In genomic region chr11:120242726-120243530, GRCm38 (mm10) we compare ENCODE assay signal across 10 mouse cellular contexts. TPM values are rescaled to one million over a fixed set of nuclear protein-coding genes. Genes with fewer than 3 reads are reported as not detected.
DNase-seq lines count a peak whose midpoint lies in the region; ATAC-seq lines count a peak whose summit lies in the region.
"Had no signal": no experiment of that assay in that cellular context is flagged by ENCODE, and none has a peak within 500 bp of the region (broad histone marks: within the 10 kb centered on the region; RNA-seq: fewer than 3 reads in every experiment).

No protein-coding gene starts in this region.

- no peaks in the 10 kb centered on the region for H3K36me3 ChIP-seq in forebrain, embryonic 15.5 days
- H3K36me3 ChIP-seq in limb, embryonic 11.5 days (ENCODE audit: control insufficient read depth, insufficient read depth, low read length), result no peaks in the 10 kb centered on the region; the same call in 1 of the 2 replicates

- H3K9me3 ChIP-seq in forebrain, embryonic 15.5 days, result no peaks in the 10 kb centered on the region
- no peaks in the 10 kb centered on the region for H3K9me3 ChIP-seq in limb, embryonic 11.5 days (ENCODE audit: control insufficient read depth, low read length)

- no peak for ATAC-seq in forebrain, embryonic 15.5 days (replicated peaks)
- ATAC-seq in limb, embryonic 11.5 days (ENCODE audit: insufficient number of reproducible peaks, low FRiP score, low TSS enrichment, low read depth), result no peak
- no peak for ATAC-seq in CD4-positive, CD25-positive, alpha-beta regulatory T cell, adult 4 months

- H3K27me3 ChIP-seq in forebrain, embryonic 15.5 days, result no peaks in the 10 kb centered on the region
- no peaks in the 10 kb centered on the region for H3K27me3 ChIP-seq in limb, embryonic 11.5 days (ENCODE audit: control insufficient read depth, insufficient read depth, low read length)

- no peak overlapping the region for H3K4me3 ChIP-seq in forebrain, embryonic 15.5 days
- H3K4me3 ChIP-seq in limb, embryonic 11.5 days (ENCODE audit: low read depth, low read length), result no peak overlapping the region

- H3K4me1 ChIP-seq in forebrain, embryonic 15.5 days, result peaks cover 80% of the 10 kb centered on the region
- H3K4me1 ChIP-seq in limb, embryonic 11.5 days (ENCODE audit: control insufficient read depth, insufficient read depth, low read length), result peaks cover 78% of the 10 kb centered on the region

- H3K4me2 ChIP-seq in forebrain, embryonic 15.5 days (replicated peaks), result peak overlapping the region; percentile 8
- H3K4me2 ChIP-seq in limb, embryonic 11.5 days (ENCODE audit: low read depth, severe bottlenecking), result peak overlapping the region; percentile 38

- peak; percentile 76 for DNase-seq in adrenal gland, postnatal 10 days
- no peak for DNase-seq in adrenal gland, adult 18-20 months (ENCODE audit: low spot score in 2 of 2)
- DNase-seq in 3134 (ENCODE audit: extremely low read depth, insufficient read length, low spot score), result peak; percentile 65
- peak; percentile 66 for DNase-seq in limb, embryonic 11.5 days (ENCODE audit: low spot score)
- DNase-seq in left cerebral cortex, adult 18-20 months (ENCODE audit: low spot score in 2 of 2), result no peak
- DNase-seq in spleen, adult 18-20 months, result no peak
- DNase-seq: adrenal gland, adult 8-10 months had no signal

- H3K9ac ChIP-seq in forebrain, embryonic 15.5 days (replicated peaks), result no peak overlapping the region
- H3K9ac ChIP-seq in limb, embryonic 11.5 days (ENCODE audit: low read length), result peak overlapping the region; percentile 30; the same call in 1 of the 2 replicates
- H3K9ac ChIP-seq: liver, embryonic 14.5 days had no signal

- WGBS in forebrain, embryonic 15.5 days, result 24% methylated on average over 22 of the region's 22 CpGs
- WGBS in limb, embryonic 11.5 days, result 7% methylated on average over 22 of the region's 22 CpGs

- H3K27ac ChIP-seq in forebrain, embryonic 15.5 days (replicated peaks), result peak overlapping the region; percentile 21
- H3K27ac ChIP-seq in limb, embryonic 11.5 days (replicated peaks; ENCODE audit: low read depth, low read length), result peak overlapping the region; percentile 87
- H3K27ac ChIP-seq: liver, embryonic 14.5 days had no signal

RNA-seq across cellular contexts. Expression of gene Bahcc1, which starts 10.2 kb away (rescaled TPM):
- 10 to 100 TPM; 13.8 to 20.5 TPM for total RNA-seq in adrenal gland, postnatal 10 days (2021)
- total RNA-seq in adrenal gland, adult 18-20 months (2021), result 1 to 10 TPM; 7.8 to 8.9 TPM
- polyA plus RNA-seq in forebrain, embryonic 15.5 days (2015; fragmentation: Nextera tagmentation; extraction: Ambion mirVana), result 15.4 and 16.1 TPM in 2 replicates
- 24.9 and 27.6 TPM in 2 replicates for polyA plus RNA-seq in limb, embryonic 11.5 days (2014; fragmentation: Nextera tagmentation; extraction: Ambion mirVana)
- polyA plus RNA-seq in CD4-positive, CD25-positive, alpha-beta regulatory T cell, adult 4 months (2017; shearing (Covaris generic)), result not detected
- 10 to 100 TPM; 18.8 to 19.0 TPM for total RNA-seq in left cerebral cortex, adult 18-20 months (2021)

Comparison
In these comparisons a context has a peak if more than half of its experiments do, and no peak if none do; other contexts are left out.
1. DNase-seq: peak in adrenal gland, postnatal 10 days (single experiment), 3134 (single experiment) and limb, embryonic 11.5 days (single experiment); none in adrenal gland, adult 18-20 months (0 of 2), left cerebral cortex, adult 18-20 months (0 of 2) and spleen, adult 18-20 months (0 of 2).